Mouse (Mus musculus): ENCODE data around the gene Gm4216. TPM values are rescaled to one million over a fixed set of nuclear protein-coding genes. Genes with fewer than 3 reads are reported as not detected.
"Not testable (repeated sequence)": the region's sequence is repeated elsewhere in the genome, so short reads cannot be mapped to it uniquely, and the experiment has no call there.

Gene Gm4216
- total RNA-seq (2021), result not detected
- long read RNA-seq, experiment 1, result 0 reads
- long read RNA-seq, experiment 2, result 0 reads

- not testable (repeated sequence) for DNase-seq (ENCODE audit: low spot score in 2 of 2)
These were observed at the start of gene Gm4216 for GRCm38 (mm10) chr7:23019823-23020222. Gene Gm4216, minus strand, starts transcription at chr7:23019923.

GRCm38 (mm10) chr7:23067356-23067755, 47.6 kb upstream of the Gm4216 start, which contains the start of gene Gm8720:
Gene Gm8720, minus strand, starts transcription at chr7:23067456.
- DNase-seq (ENCODE audit: low spot score in 2 of 2), result not testable (repeated sequence)

- DNase-seq (ENCODE audit: low spot score in 2 of 2), result not testable (repeated sequence)
These were observed 35.5 kb upstream of the Gm4216 start, which contains the start of gene Vmn1r163 for GRCm38 (mm10) chr7:23055240-23055639. Gene Vmn1r163, plus strand, starts transcription at chr7:23055540.

- not testable (repeated sequence) for DNase-seq (ENCODE audit: low spot score in 2 of 2)
These were observed 35.1 kb downstream of the Gm4216 start, which contains the start of gene Gm4214 for GRCm38 (mm10) chr7:22984573-22984972. Gene Gm4214, minus strand, starts transcription at chr7:22984673.

Other genes starting within 250 kb of the Gm4216 start
- not detected for gene Vmn1r158, start 229.1 kb downstream of the Gm4216 start, total RNA-seq (2021)
- gene Vmn1r159, start 176.3 kb downstream of the Gm4216 start, total RNA-seq (2021), result not detected
- not detected for gene Vmn1r160, start 148.7 kb downstream of the Gm4216 start, total RNA-seq (2021)
- gene Gm4214, start 35.2 kb downstream of the Gm4216 start, total RNA-seq (2021), result not detected
- gene Vmn1r163, start 35.6 kb upstream of the Gm4216 start, total RNA-seq (2021), result not detected
- gene Gm8720, start 47.5 kb upstream of the Gm4216 start, total RNA-seq (2021), result not detected
- gene Gm10662, start 124.6 kb upstream of the Gm4216 start, total RNA-seq (2021), result not detected
- not detected for gene Vmn1r165, start 197.4 kb upstream of the Gm4216 start, total RNA-seq (2021)
- gene Vmn1r166, start 231.8 kb upstream of the Gm4216 start, total RNA-seq (2021), result not detected